Mouse (Mus musculus) midbrain, embryonic 11.5 days (tissue): Measurements from ENCODE around the gene Tpt1. TPM values are rescaled to one million over a fixed set of nuclear protein-coding genes. Genes with fewer than 3 reads are reported as not detected.

Experiments
- ATAC-seq: fragments of 200-750 bp; cut with Nextera tagmentation; 2 replicates; pipeline ENCODE4 v1.8.0; 2017; ENCODE audit warnings: moderate TSS enrichment, moderate library complexity; ENCODE audit not compliant: low FRiP score
- DNase-seq: peaks from one replicate; pipeline ENCODE4 v3.0.0; 2015; ENCODE audit warnings: low spot score; ENCODE audit errors: missing footprints
- H3K27ac ChIP-seq: fragments of 300-500 bp; sonication (generic); 2 replicates; pipeline ENCODE4 v1.5.1; 2014; ENCODE audit warnings: low read depth, low read length
- H3K27me3 ChIP-seq: fragments of 300-500 bp; sonication (generic); 2 replicates; pipeline ENCODE4 v1.6.1; 2014; ENCODE audit warnings: mild to moderate bottlenecking, low read length, moderate library complexity, mixed read lengths; ENCODE audit not compliant: control insufficient read depth, insufficient read depth
- H3K36me3 ChIP-seq: fragments of 300-500 bp; sonication (generic); 2 replicates; pipeline ENCODE4 v1.6.1; 2014; ENCODE audit warnings: mild to moderate bottlenecking, low read length, moderate library complexity, mixed read lengths; ENCODE audit not compliant: control insufficient read depth, insufficient read depth
- H3K4me1 ChIP-seq: fragments of 300-500 bp; sonication (generic); 2 replicates; pipeline ENCODE4 v1.6.1; 2014; ENCODE audit warnings: low read length; ENCODE audit not compliant: control insufficient read depth, insufficient read depth
- H3K4me2 ChIP-seq: fragments of 300-500 bp; sonication (generic); 2 replicates; pipeline ENCODE4 v1.6.1; 2014; ENCODE audit warnings: mild to moderate bottlenecking, moderate library complexity
- H3K4me3 ChIP-seq: fragments of 300-500 bp; sonication (generic); 2 replicates; pipeline ENCODE4 v1.5.1; 2014; ENCODE audit warnings: low read depth, low read length
- H3K9ac ChIP-seq: fragments of 300-500 bp; sonication (generic); 2 replicates; pipeline ENCODE4 v1.6.1; 2014; ENCODE audit warnings: low read length
- H3K9me3 ChIP-seq: fragments of 300-500 bp; sonication (generic); 2 replicates; pipeline ENCODE4 v1.6.1; 2016; ENCODE audit warnings: low read length; ENCODE audit not compliant: control insufficient read depth
- WGBS: fragments of 180-500 bp; shearing (Covaris S2); extraction: QIAGEN DNeasy Blood & Tissue Kit; methylation state at CpG from one replicate; pipeline ENCODE4 v1.1.7; 2014; 5-methylcytosine and 5-hydroxymethylcytosine counted together
- polyA plus RNA-seq: library from polyadenylated mRNA; unstranded; fragments of >200 nt; fragmentation: Nextera tagmentation; extraction: Ambion mirVana; gene quantifications from 2 replicates; pipeline ENCODE4 v1.2.1, GENCODE M21; 2014

Tpt1 gene
- polyA plus RNA-seq, 1 experiment from 2014 or later = 1,099 TPM

- H3K27me3 ChIP-seq = no peaks in the 10 kb centered on the region
- no peaks in the 10 kb centered on the region for H3K36me3 ChIP-seq
- H3K9me3 ChIP-seq = no peaks in the 10 kb centered on the region
- WGBS = 65% methylated on average over 5 of the region's 5 CpGs
- H3K4me1 ChIP-seq = peaks cover 5% of the 10 kb centered on the region; the same call in 1 of the 2 replicates
- H3K4me2 ChIP-seq = no peak overlapping the region
- DNase-seq (no peak), ATAC-seq (no peak)
- H3K9ac ChIP-seq = no peak overlapping the region
- H3K27ac ChIP-seq = no peak overlapping the region
- H3K4me3 ChIP-seq = no peak overlapping the region
Observed at GRCm38 (mm10) chr14:75883330-75883729, 38.4 kb downstream of the Tpt1 start.

GRCm38 (mm10) chr14:75883873-75884272, 39.0 kb downstream of the Tpt1 start:
- H3K9me3 ChIP-seq = no peaks in the 10 kb centered on the region
- no peak for ATAC-seq
- H3K27ac ChIP-seq = no peak overlapping the region
- H3K27me3 ChIP-seq = no peaks in the 10 kb centered on the region
- no peak overlapping the region for H3K4me3 ChIP-seq
- 76% methylated on average over 5 of the region's 5 CpGs for WGBS
- peaks cover 5% of the 10 kb centered on the region; the same call in 1 of the 2 replicates for H3K4me1 ChIP-seq
- DNase-seq = no peak
- no peak overlapping the region for H3K4me2 ChIP-seq
- no peak overlapping the region for H3K9ac ChIP-seq
- H3K36me3 ChIP-seq = no peaks in the 10 kb centered on the region

GRCm38 (mm10) chr14:75892118-75892517, 47.2 kb downstream of the Tpt1 start:
- WGBS = 88% methylated on average over 9 of the region's 9 CpGs
- Histone ChIP-seq H3K9ac (no peak overlapping the region), H3K4me2 (no peak overlapping the region), H3K36me3 (no peaks in the 10 kb centered on the region), H3K9me3 (no peaks in the 10 kb centered on the region), H3K4me3 (no peak overlapping the region), H3K4me1 (no peaks in the 10 kb centered on the region), H3K27me3 (no peaks in the 10 kb centered on the region), H3K27ac (no peak overlapping the region)
- ATAC-seq (no peak), DNase-seq (no peak)

Other genes starting within 250 kb of the Tpt1 start
- gene Erich6b, start 202.8 kb upstream of the Tpt1 start, polyA plus RNA-seq = not detected in 2 replicates
- 23.3 and 27.5 TPM in 2 replicates for gene Cog3, start 90.6 kb upstream of the Tpt1 start, polyA plus RNA-seq
- gene Slc25a30, start 58.1 kb upstream of the Tpt1 start, polyA plus RNA-seq = 7.0 and 8.8 TPM in 2 replicates
- 0.83 and 0.99 TPM in 2 replicates for gene Kctd4, start 109.9 kb downstream of the Tpt1 start, polyA plus RNA-seq
- gene Gtf2f2, start 165.8 kb downstream of the Tpt1 start, polyA plus RNA-seq = 59.3 and 66.7 TPM in 2 replicates